Mouse (Mus musculus) heart, adult 18-20 months (tissue): Measurements from ENCODE around the gene Usp40. TPM values are rescaled to one million over a fixed set of nuclear protein-coding genes. Genes with fewer than 3 reads are reported as not detected.

ENCODE experiments used
- microRNA-seq, 2 experiments: library from miRNA; unstranded; fragments of <30 nt; microRNA quantifications; one replicate each; pipeline ENCODE4 v1.2.0; 2022
- total RNA-seq, 2 experiments: library from RNA; stranded (reverse); gene quantifications; 2 replicates each; pipeline ENCODE4 v1.2.3; 2021

Gene Usp40
- total RNA-seq, 2 experiments from 2014 or later = 15.0 to 15.6 TPM

Small RNA genes within 50 kb of the gene (microRNA-seq; reads per million reads assigned to microRNA genes)
- gene Gm25198 = 0 reads per million in 2 experiments

Other genes with a start within 250 kb of the Usp40 start
- gene Sag, start 204.9 kb downstream of the Usp40 start, total RNA-seq = under 1 TPM; 0.15 to 0.33 TPM
- gene Dgkd, start 155.3 kb downstream of the Usp40 start, total RNA-seq = 10 to 100 TPM; 35.1 to 46.8 TPM
- gene Ugt1a10, start 46.8 kb upstream of the Usp40 start, total RNA-seq = not detected
- gene Ugt1a9, start 62.2 kb upstream of the Usp40 start, total RNA-seq = not detected
- not detected for gene Ugt1a8, start 79.3 kb upstream of the Usp40 start, total RNA-seq
- gene Ugt1a7c, start 86.5 kb upstream of the Usp40 start, total RNA-seq = 1 to 10 TPM; 1.2 to 1.3 TPM
- gene Ugt1a6b, start 94.7 kb upstream of the Usp40 start, total RNA-seq = 1 to 10 TPM in 1 of 2 experiments, under 1 TPM in 1; 0.72 to 1.3 TPM
- gene Ugt1a6a, start 126.3 kb upstream of the Usp40 start, total RNA-seq = 1 to 10 TPM; 3.3 TPM
- under 1 TPM in 1 of 2 experiments, not detected in 1; 0.59 TPM for gene Ugt1a5, start 157.5 kb upstream of the Usp40 start, total RNA-seq
- gene Ugt1a2, start 192.1 kb upstream of the Usp40 start, total RNA-seq = not detected
- under 1 TPM in 1 of 2 experiments, not detected in 1; 0.28 TPM for gene Dnajb3, start 197.2 kb upstream of the Usp40 start, total RNA-seq
- gene Ugt1a1, start 203.4 kb upstream of the Usp40 start, total RNA-seq = under 1 TPM in 1 of 2 experiments, not detected in 1; 0.20 TPM
- not detected for gene Mroh2a, start 218.4 kb upstream of the Usp40 start, total RNA-seq